ENCODE assay signal across 8 mouse cellular contexts in genomic region chr7:25082510-25082909, GRCm38 (mm10). TPM values are rescaled to one million over a fixed set of nuclear protein-coding genes. Genes with fewer than 3 reads are reported as not detected.
DNase-seq lines count a peak whose midpoint lies in the region; ATAC-seq and TF ChIP-seq lines count a peak whose summit lies in the region.

No protein-coding gene starts in this region.

- H3K9me3 ChIP-seq in midbrain, postnatal 0 days (ENCODE audit: low read length), result no peaks in the 10 kb centered on the region
- H3K9me3 ChIP-seq in midbrain, embryonic 15.5 days, result no peaks in the 10 kb centered on the region
- H3K9me3 ChIP-seq in hindbrain, embryonic 14.5 days (ENCODE audit: control insufficient read depth, low read length), result no peaks in the 10 kb centered on the region

- 0 out of 2 replicates have a peak, but pooled peaks cover 11% of the 10 kb centered on the region for H3K4me1 ChIP-seq in midbrain, postnatal 0 days (ENCODE audit: insufficient read depth, low read length)
- H3K4me1 ChIP-seq in midbrain, embryonic 15.5 days, result peaks cover 16% of the 10 kb centered on the region
- H3K4me1 ChIP-seq in hindbrain, embryonic 14.5 days (replicated peaks; ENCODE audit: control insufficient read depth, insufficient read depth, low read length), result peaks cover 12% of the 10 kb centered on the region

- peak; percentile 44; the same call in 1 of the 2 replicates for ATAC-seq in frontal cortex, adult (ENCODE audit: low TSS enrichment)
- ATAC-seq in midbrain, postnatal 0 days (ENCODE audit: low FRiP score), result no peak; the same call in 1 of the 2 replicates
- no peak for ATAC-seq in midbrain, embryonic 15.5 days (replicated peaks)
- ATAC-seq in activated CD4-positive, CD25-positive, alpha-beta regulatory T cell, adult 4 months, result peak; percentile 45
- ATAC-seq in hindbrain, embryonic 14.5 days (ENCODE audit: low FRiP score), result no peak

- H3K27ac ChIP-seq in midbrain, postnatal 0 days (ENCODE audit: low read depth, low read length), result no peak overlapping the region
- no peak overlapping the region for H3K27ac ChIP-seq in midbrain, embryonic 15.5 days
- H3K27ac ChIP-seq in hindbrain, embryonic 14.5 days, result no peak overlapping the region

- no peak overlapping the region for H3K4me3 ChIP-seq in midbrain, postnatal 0 days (ENCODE audit: low read depth, low read length)
- no peak overlapping the region for H3K4me3 ChIP-seq in midbrain, embryonic 15.5 days
- no peak overlapping the region for H3K4me3 ChIP-seq in hindbrain, embryonic 14.5 days (replicated peaks; ENCODE audit: low read length)

- WGBS in midbrain, postnatal 0 days, result 85% methylated on average over 4 of the region's 4 CpGs
- WGBS in midbrain, embryonic 15.5 days, result 77% methylated on average over 4 of the region's 4 CpGs
- WGBS in hindbrain, embryonic 14.5 days, result 78% methylated on average over 4 of the region's 4 CpGs

- peaks cover 57% of the 10 kb centered on the region for H3K36me3 ChIP-seq in midbrain, postnatal 0 days (ENCODE audit: insufficient read depth, low read length)
- H3K36me3 ChIP-seq in midbrain, embryonic 15.5 days (replicated peaks), result peaks cover 45% of the 10 kb centered on the region
- peaks cover 65% of the 10 kb centered on the region for H3K36me3 ChIP-seq in hindbrain, embryonic 14.5 days (replicated peaks; ENCODE audit: control insufficient read depth, insufficient read depth)

- no peak for DNase-seq in frontal cortex, postnatal 25 days (ENCODE audit: low spot score in 2 of 2)
- DNase-seq in midbrain, postnatal 0 days (ENCODE audit: low spot score), result peak; percentile 68
- DNase-seq in hindbrain, embryonic 14.5 days (ENCODE audit: low spot score), result peak; percentile 67
- DNase-seq in spleen, postnatal 36 days (ENCODE audit: low spot score in 2 of 2), result peak; percentile 54 to 66
- DNase-seq in gastrocnemius, postnatal 10 days, result no peak

- no peak overlapping the region for H3K9ac ChIP-seq in midbrain, postnatal 0 days (replicated peaks; ENCODE audit: low read length, poor library complexity, severe bottlenecking)
- H3K9ac ChIP-seq in midbrain, embryonic 15.5 days, result no peak overlapping the region
- H3K9ac ChIP-seq in hindbrain, embryonic 14.5 days, result no peak overlapping the region

- no peak overlapping the region for H3K4me2 ChIP-seq in midbrain, postnatal 0 days (ENCODE audit: low read depth, low read length, poor library complexity, severe bottlenecking)
- no peak overlapping the region for H3K4me2 ChIP-seq in midbrain, embryonic 15.5 days
- H3K4me2 ChIP-seq in hindbrain, embryonic 14.5 days (replicated peaks), result no peak overlapping the region

- H3K27me3 ChIP-seq in midbrain, postnatal 0 days (ENCODE audit: insufficient read depth, low read length), result no peaks in the 10 kb centered on the region
- H3K27me3 ChIP-seq in midbrain, embryonic 15.5 days (replicated peaks), result no peaks in the 10 kb centered on the region
- H3K27me3 ChIP-seq in hindbrain, embryonic 14.5 days (ENCODE audit: control insufficient read depth, insufficient read depth, low read length), result no peaks in the 10 kb centered on the region

- TF ChIP-seq CTCF in midbrain, postnatal 0 days (IDR thresholded peaks at IDR 0.05), result peak; percentile 83

RNA-seq across cellular contexts. Expression of gene Zfp574, which starts 10.1 kb away (rescaled TPM):
- 37.4 and 38.0 TPM in 2 replicates for total RNA-seq in midbrain, postnatal 0 days (2014; rRNA removed)
- polyA plus RNA-seq in midbrain, postnatal 0 days (2015; fragmentation: Nextera tagmentation; extraction: Ambion mirVana), result 30.9 and 31.9 TPM in 2 replicates
- polyA plus RNA-seq in midbrain, embryonic 15.5 days (2015; fragmentation: Nextera tagmentation; extraction: Ambion mirVana), result 39.1 and 41.3 TPM in 2 replicates
- polyA plus RNA-seq in activated CD4-positive, CD25-positive, alpha-beta regulatory T cell, adult 4 months (2017; shearing (Covaris generic)), result 10 to 100 TPM in 1 of 2 experiments, 1 to 10 TPM in 1; 8.9 to 14.2 TPM
- polyA plus RNA-seq in hindbrain, embryonic 14.5 days (2014; fragmentation: Nextera tagmentation; extraction: Ambion mirVana), result 29.3 and 29.4 TPM in 2 replicates
- total RNA-seq in gastrocnemius, postnatal 10 days (2021), result 1 to 10 TPM; 6.9 to 9.0 TPM

RNA-seq across cellular contexts. Expression of gene Grik5, which starts 10.4 kb away (rescaled TPM):
- total RNA-seq in midbrain, postnatal 0 days (2014; rRNA removed), result 153 and 161 TPM in 2 replicates
- 15.7 and 18.6 TPM in 2 replicates for polyA plus RNA-seq in midbrain, postnatal 0 days (2015; fragmentation: Nextera tagmentation; extraction: Ambion mirVana)
- polyA plus RNA-seq in midbrain, embryonic 15.5 days (2015; fragmentation: Nextera tagmentation; extraction: Ambion mirVana), result 19.5 and 22.1 TPM in 2 replicates
- 1 to 10 TPM; 2.2 to 2.4 TPM for polyA plus RNA-seq in activated CD4-positive, CD25-positive, alpha-beta regulatory T cell, adult 4 months (2017; shearing (Covaris generic))
- 21.0 and 22.5 TPM in 2 replicates for polyA plus RNA-seq in hindbrain, embryonic 14.5 days (2014; fragmentation: Nextera tagmentation; extraction: Ambion mirVana)
- 10 to 100 TPM in 1 of 2 experiments, 1 to 10 TPM in 1; 7.2 to 11.0 TPM for total RNA-seq in gastrocnemius, postnatal 10 days (2021)

Comparison
In these comparisons a context has a peak if more than half of its experiments do, and no peak if none do; other contexts are left out.
1. ATAC-seq: peak in frontal cortex, adult (single experiment) and activated CD4-positive, CD25-positive, alpha-beta regulatory T cell, adult 4 months (single experiment); none in midbrain, postnatal 0 days (single experiment), midbrain, embryonic 15.5 days (single experiment) and hindbrain, embryonic 14.5 days (single experiment).
2. DNase-seq: peak in midbrain, postnatal 0 days (single experiment), hindbrain, embryonic 14.5 days (single experiment) and spleen, postnatal 36 days (2 of 2); none in frontal cortex, postnatal 25 days (0 of 2) and gastrocnemius, postnatal 10 days (single experiment).